Mouse (Mus musculus) gastrocnemius, adult 2 months (tissue): ENCODE results near the gene Tmed6. TPM values are rescaled to one million over a fixed set of nuclear protein-coding genes. Genes with fewer than 3 reads are reported as not detected.

Experiments used
- DNase-seq: peaks from one replicate; pipeline ENCODE4 v3.0.0; 2022
- H3K27ac ChIP-seq: fragments of 200-600 bp; 2 replicates; pipeline ENCODE4 v1.8.1; 2022; ENCODE audit warnings: mild to moderate bottlenecking
- H3K4me3 ChIP-seq: fragments of 200-600 bp; 2 replicates; pipeline ENCODE4 v1.8.1; 2022; ENCODE audit warnings: mild to moderate bottlenecking, moderate library complexity
- CTCF ChIP-seq: fragments of 200-600 bp; IDR thresholded peaks from 2 replicates; pipeline ENCODE4 v1.8.1; 2022; ENCODE audit warnings: antibody characterized with exemption, mild to moderate bottlenecking, moderate library complexity
- intact Hi-C: fragments of 180-260 bp; cut with DNase I; formaldehyde crosslinking; loops from one replicate; pipeline ENCODE4 v1.15.1; 2025
- total RNA-seq, 2 experiments: library from RNA; stranded (reverse); gene quantifications; 2 replicates each; pipeline ENCODE4 v1.2.3; 2021

Tmed6 gene
- total RNA-seq, 2 experiments from 2014 or later: not detected

GRCm38 (mm10) chr8:107100635-107101034 lies 35.2 kb upstream of the Tmed6 start:
- DNase-seq: no peak
- TF ChIP-seq CTCF: no peak
- intact Hi-C loops: no loop called here

GRCm38 (mm10) chr8:107096366-107097036 lies 31.1 kb upstream of the Tmed6 start, which contains the start of gene Terf2:
Terf2 (minus strand) TSS chr8:107096547.
- no peak for TF ChIP-seq CTCF
- H3K4me3 ChIP-seq: peak within 1 kb of the TSS; percentile 87
- intact Hi-C loops: no loop called here
- peak; percentile 97 for DNase-seq
- H3K27ac ChIP-seq: peak within 1 kb of the TSS; percentile 97

More at GRCm38 (mm10) chr8:107100635-107101034, 35.2 kb upstream of the Tmed6 start:
- no peak overlapping the region for H3K4me3 ChIP-seq
- H3K27ac ChIP-seq: no peak overlapping the region

GRCm38 (mm10) chr8:107095717-107096365 lies 30.4 kb upstream of the Tmed6 start:
- no peak for DNase-seq
- intact Hi-C loops: no loop called here
- Histone ChIP-seq H3K4me3 (peak overlapping the region; percentile 87), H3K27ac (peak overlapping the region; percentile 97)
- no peak; the same call in 1 of the 2 replicates for TF ChIP-seq CTCF

- peak overlapping the region; percentile 49 for H3K4me3 ChIP-seq
- H3K27ac ChIP-seq: peak overlapping the region; percentile 90
- peak; percentile 74 for DNase-seq
- no peak for TF ChIP-seq CTCF
- intact Hi-C loops: no loop called here
Measured at GRCm38 (mm10) chr8:107090531-107090930, 25.1 kb upstream of the Tmed6 start.

- Histone ChIP-seq H3K4me3 (no peak overlapping the region), H3K27ac (peak overlapping the region; percentile 20; the same call in 1 of the 2 replicates)
- intact Hi-C loops: no loop called here
- TF ChIP-seq CTCF: no peak
- DNase-seq: no peak
Measured at GRCm38 (mm10) chr8:107088526-107089063, 23.2 kb upstream of the Tmed6 start.

GRCm38 (mm10) chr8:107086018-107086417 lies 20.6 kb upstream of the Tmed6 start:
- Histone ChIP-seq H3K4me3 (no peak overlapping the region), H3K27ac (no peak overlapping the region)
- TF ChIP-seq CTCF: no peak
- DNase-seq: no peak
- intact Hi-C loops: no loop called here

- Histone ChIP-seq H3K4me3 (no peak overlapping the region), H3K27ac (no peak overlapping the region)
- peak; percentile 35 for TF ChIP-seq CTCF
- no peak for DNase-seq
- intact Hi-C loops: no loop called here
Measured at GRCm38 (mm10) chr8:107085358-107085757, 19.9 kb upstream of the Tmed6 start.

GRCm38 (mm10) chr8:107076239-107076888 lies 10.9 kb upstream of the Tmed6 start:
- Histone ChIP-seq H3K27ac (no peak overlapping the region), H3K4me3 (no peak overlapping the region)
- no peak for DNase-seq
- no peak for TF ChIP-seq CTCF
- intact Hi-C loops: no loop called here

GRCm38 (mm10) chr8:107074128-107074527 lies 8.7 kb upstream of the Tmed6 start:
- no peak overlapping the region for H3K27ac ChIP-seq
- intact Hi-C loops: no loop called here
- no peak overlapping the region for H3K4me3 ChIP-seq
- DNase-seq: no peak
- no peak for TF ChIP-seq CTCF

GRCm38 (mm10) chr8:107073706-107074105 lies 8.3 kb upstream of the Tmed6 start:
- no peak for DNase-seq
- intact Hi-C loops: no loop called here
- H3K4me3 ChIP-seq: no peak overlapping the region
- no peak overlapping the region for H3K27ac ChIP-seq
- TF ChIP-seq CTCF: no peak

GRCm38 (mm10) chr8:107062613-107063012 lies 2.8 kb downstream of the Tmed6 start:
- Histone ChIP-seq H3K27ac (no peak overlapping the region), H3K4me3 (no peak overlapping the region)
- no peak for TF ChIP-seq CTCF
- DNase-seq: no peak
- intact Hi-C loops: no loop called here

GRCm38 (mm10) chr8:107056973-107057369 lies 8.5 kb downstream of the Tmed6 start:
- H3K27ac ChIP-seq: peak overlapping the region; percentile 95
- no peak for DNase-seq
- H3K4me3 ChIP-seq: peak overlapping the region; percentile 99
- intact Hi-C loops: loop anchor here (1.0 kb wide), 1 partner anchor 26 kb away; the partner anchor contains the start of gene Vps4a
- TF ChIP-seq CTCF: no peak
